Mouse (Mus musculus): ENCODE data around the gene Pde10a.

- TF ChIP-seq CTCF (IDR thresholded peaks at IDR 0.05; ENCODE audit: low read depth, low read length) (peak; percentile 55; the same call in 1 of the 2 replicates), POLR2A (IDR thresholded peaks at IDR 0.05; ENCODE audit: extremely low read depth, insufficient read depth, low read length) (no peak)
Measured at GRCm38 (mm10) chr17:8807345-8807744, 282.2 kb downstream of the Pde10a start.
